Mouse (Mus musculus) erythroblast, adult 5-6 weeks (primary cell): ENCODE results near the gene Hnrnph1. TPM values are rescaled to one million over a fixed set of nuclear protein-coding genes. Genes with fewer than 3 reads are reported as not detected.

Experiments
- ATAC-seq: replicated peaks from 2 replicates; pipeline ENCODE4 v1.8.0; 2016; ENCODE audit warnings: moderate number of reproducible peaks, mild to moderate bottlenecking, moderate TSS enrichment, inconsistent platforms; ENCODE audit not compliant: poor library complexity, low FRiP score, severe bottlenecking
- total RNA-seq, 2 experiments: library from RNA; stranded (forward) in 1 of 2; stranded (reverse) in 1 of 2; fragments of 150-400 nt in 1 of 2; fragments of 200-764, 138-1000 nt in 1 of 2; gene quantifications; 2 replicates each; pipeline versions ENCODE4 v1.2.3 to v1.2.4; 2015 to 2017; ENCODE audit warnings: low replicate concordance in 2 of 2

Gene Hnrnph1
- total RNA-seq, 2 experiments from 2014 or later: 155 to 237 TPM

DNA sequence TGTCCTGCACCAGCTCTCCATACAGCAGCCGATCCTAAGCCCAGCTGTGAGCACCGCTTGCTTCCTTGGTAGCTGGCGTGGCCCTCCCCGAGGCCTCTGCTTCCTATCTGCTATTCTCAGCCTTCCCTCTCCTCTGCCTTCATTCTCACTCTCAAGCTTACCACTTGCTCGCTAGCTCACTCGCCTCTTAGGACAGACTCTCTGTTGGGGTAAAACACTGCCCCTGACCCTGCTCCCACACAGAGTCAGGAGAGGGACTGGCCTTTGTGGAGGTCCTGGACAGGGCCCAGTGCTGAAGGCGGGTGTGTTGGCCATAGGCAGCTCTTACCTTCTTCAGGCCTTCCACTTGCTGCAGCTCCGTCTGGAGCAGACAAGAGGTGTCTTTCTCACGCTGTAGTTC lies 20.5 kb downstream of the Hnrnph1 start:
- ATAC-seq: no peak

DNA sequence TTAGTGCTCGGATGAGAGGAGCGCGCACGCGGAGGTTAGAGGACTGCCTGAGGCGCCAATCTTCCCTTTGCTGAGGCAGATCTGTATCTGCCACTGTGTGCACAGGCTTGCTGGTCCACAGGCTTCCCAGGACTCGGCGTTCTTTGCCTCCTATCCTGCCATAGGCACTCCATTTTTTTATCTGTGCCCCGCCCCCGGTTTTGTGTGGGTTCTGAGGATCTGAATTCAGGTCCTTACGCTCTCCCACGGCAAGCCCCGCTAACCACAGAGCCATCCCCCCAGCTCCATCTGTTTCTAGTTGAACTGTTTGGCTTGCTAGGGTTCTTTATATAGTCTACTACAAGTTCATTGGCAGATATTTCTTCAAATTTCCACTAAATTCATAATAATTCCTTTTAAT lies 22.0 kb downstream of the Hnrnph1 start:
- ATAC-seq: no peak

DNA sequence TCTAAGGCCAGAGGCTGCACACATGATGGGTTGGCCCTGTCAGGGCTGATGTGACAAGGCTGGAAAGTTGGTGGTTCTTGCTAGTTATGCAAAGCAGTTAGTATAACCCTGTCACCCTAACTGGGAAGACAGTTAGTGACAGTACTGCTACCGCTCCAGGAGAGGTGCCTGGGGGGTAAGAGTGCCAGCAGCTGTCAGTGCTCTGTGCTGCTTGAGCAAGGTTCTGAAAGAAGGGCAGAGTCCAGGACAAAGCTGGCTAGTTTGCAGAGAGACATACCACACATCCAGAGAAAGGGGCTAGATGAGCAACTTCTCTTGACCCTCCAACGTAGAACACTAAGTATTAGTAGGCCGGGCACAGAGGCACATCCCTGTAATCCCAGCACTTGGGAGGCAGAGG lies 25.7 kb downstream of the Hnrnph1 start:
- ATAC-seq: no peak

DNA sequence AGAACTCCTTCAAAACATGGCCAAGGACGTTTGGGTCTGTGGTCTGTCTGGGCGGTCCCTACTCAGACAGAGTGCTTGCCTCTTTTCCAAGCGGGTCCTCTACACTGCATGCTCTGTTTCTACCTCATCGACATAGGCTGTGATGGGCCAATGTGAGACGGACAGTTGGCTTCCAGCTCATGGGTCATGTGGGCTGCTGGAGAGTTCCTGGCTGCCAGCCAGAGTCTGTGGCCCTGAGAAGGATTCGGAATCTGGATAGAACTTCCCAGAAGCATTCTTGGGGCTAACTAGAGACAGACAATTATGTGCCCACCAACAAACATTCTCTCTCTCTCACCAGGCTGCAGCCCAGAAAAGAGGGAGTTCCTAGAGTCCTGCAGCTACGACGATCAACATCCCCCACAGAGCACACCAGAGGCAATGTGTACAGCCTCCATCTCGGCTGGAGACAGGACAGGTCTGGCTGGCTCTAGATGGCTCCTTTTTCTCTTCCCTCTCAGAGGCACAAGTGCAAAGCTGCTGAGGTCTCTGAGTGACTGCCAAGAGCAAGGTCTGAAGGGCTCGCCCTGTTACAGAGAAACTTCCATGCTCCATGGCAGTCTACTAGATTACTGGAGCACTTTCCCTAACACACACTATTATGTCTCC lies 26.7 kb downstream of the Hnrnph1 start:
- no peak for ATAC-seq

DNA sequence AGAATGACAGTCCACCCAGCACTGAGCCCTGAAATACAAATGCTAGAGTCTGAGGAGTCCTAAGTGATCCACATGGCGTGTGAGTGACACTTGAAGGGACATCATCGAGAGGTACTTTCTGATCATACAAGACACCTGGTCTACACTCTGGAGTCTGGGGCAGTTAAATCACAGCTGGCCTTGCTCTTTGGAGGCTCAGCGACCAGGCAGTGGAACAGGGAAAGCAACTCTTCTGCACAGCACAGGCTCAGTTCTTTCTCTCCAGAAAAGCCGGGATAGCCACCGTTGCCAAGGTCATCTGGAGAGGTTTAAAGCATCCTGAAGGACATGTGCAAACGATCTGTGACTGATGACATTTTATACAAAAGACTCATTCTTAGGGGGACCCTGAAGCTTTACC lies 30.4 kb downstream of the Hnrnph1 start:
- ATAC-seq: no peak

DNA sequence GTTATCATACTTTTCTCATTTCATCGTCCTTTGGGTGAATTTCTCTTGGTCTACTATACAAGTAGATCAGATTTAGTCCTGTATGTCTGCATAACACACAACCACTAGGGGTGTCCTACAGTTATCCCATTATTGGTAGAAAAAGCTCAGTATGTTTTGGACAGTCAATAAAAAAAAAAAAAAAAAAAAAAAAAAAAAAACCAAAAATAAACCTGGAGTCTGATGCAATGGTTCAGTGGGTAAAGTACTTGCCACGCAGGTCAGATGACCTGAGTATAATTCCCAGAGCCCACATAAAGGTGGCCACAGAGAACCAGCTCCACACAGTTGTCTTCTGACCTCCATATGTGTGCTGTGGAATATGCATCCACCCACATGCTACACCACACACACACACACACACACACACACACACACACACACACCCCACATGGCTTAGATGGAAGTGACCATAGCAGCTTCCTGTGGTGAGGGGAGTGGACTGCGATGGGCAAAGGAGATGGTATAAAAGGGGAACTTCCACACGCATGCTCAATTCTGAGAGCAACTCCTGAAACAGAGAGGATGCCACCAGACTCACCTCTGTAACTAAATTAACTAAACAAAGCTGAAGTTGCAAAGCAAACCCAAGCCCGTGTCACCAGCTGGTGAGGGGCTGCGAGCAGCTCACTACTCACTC lies 38.9 kb downstream of the Hnrnph1 start:
- no peak for ATAC-seq

DNA sequence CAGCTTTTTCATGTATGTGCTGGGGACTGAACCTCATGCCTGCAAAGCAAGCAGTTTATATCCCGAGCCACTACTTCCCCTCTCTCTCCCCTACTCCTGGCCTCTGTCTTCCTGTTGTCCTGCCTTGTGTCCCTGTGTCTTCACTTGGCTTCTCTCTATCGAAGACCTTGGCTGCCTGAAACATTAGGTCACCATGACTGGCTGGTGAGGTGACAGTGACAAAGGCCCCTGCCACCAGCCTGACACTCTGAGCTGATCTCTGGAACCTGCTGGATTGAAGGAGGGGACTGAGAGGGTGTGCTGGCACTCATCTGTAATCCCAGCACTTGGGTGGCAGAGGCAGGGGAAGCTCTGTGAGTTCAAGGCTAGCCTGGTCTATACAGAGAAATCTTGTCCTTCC lies 41.1 kb downstream of the Hnrnph1 start:
- ATAC-seq: no peak

DNA sequence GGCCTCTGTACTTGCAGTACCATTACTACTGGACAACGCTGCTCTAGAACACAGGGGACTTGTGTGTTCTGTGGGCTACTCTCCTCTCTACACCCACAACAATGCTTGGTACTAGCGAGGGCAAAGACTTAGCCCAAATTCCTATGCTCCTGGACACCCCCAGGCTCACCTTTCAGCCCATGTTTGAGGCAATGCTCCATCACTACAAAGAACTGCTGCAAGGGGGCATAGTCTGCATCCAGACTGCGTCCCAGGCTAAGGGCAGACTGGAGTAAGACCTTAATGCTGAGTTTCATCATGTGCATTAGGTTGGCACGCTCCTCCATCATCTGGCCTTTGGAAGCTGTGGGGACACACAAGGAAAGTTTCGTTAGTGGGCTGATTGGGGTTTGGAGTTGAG lies 44.7 kb downstream of the Hnrnph1 start:
- ATAC-seq: no peak

DNA sequence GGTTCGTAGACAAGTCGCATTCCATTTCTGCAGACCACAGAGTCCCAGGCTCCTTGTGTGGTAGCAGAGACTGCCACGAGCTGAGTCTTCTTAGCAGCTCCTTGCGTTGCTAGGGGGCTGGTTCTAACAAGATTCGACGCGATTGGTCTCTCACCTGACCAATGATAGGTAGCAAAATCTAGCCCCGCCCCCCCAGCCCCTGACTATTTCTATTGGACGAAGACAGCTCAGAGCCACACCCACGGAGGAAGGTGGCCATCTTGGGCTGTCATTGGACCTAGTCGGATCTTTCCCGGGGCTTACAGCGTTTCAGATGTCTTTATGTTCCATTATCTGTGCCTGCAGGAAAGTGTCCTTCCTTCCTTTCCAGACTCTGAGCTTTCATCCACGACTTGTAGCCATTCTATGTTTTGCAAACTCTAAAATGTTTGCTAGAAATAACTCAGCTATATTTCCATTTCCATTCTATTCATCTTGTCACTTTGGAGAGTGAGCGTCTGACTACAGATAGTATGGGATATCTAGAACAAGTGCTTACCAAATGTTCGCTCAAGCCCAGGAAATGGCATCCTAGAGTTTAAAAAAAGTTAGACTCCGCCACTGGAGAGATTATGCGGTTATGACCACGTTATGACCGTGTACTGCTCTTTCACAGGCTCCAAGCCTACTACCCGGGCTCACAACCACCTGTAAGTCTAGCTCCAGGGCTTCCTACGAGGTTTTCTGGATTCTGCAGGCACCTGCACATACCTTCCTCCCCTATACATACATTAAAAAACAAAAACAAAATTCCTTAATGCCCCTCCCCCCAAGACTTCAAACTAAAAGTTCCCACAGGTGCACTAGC lies 45.4 kb downstream of the Hnrnph1 start:
- peak; percentile 89 for ATAC-seq

DNA sequence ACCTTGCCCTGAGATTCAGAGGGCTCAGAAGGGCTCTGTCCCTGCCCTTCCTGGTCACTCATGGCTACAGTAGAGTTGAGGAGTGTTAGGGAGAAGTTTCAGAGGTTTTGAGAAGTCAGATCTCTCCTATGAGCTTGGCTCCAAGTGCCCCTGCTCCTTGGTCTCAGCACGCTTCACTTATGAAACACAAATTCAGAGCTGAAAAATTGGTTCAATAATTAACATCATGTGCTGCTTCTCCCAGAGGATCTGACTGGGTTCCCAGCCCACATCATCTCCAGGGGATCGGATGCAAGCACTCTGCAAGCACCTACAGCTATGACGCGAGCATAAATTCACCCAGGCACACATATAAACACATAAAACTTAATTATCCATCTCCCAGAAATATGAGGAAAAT lies 49.3 kb downstream of the Hnrnph1 start:
- no peak for ATAC-seq

DNA sequence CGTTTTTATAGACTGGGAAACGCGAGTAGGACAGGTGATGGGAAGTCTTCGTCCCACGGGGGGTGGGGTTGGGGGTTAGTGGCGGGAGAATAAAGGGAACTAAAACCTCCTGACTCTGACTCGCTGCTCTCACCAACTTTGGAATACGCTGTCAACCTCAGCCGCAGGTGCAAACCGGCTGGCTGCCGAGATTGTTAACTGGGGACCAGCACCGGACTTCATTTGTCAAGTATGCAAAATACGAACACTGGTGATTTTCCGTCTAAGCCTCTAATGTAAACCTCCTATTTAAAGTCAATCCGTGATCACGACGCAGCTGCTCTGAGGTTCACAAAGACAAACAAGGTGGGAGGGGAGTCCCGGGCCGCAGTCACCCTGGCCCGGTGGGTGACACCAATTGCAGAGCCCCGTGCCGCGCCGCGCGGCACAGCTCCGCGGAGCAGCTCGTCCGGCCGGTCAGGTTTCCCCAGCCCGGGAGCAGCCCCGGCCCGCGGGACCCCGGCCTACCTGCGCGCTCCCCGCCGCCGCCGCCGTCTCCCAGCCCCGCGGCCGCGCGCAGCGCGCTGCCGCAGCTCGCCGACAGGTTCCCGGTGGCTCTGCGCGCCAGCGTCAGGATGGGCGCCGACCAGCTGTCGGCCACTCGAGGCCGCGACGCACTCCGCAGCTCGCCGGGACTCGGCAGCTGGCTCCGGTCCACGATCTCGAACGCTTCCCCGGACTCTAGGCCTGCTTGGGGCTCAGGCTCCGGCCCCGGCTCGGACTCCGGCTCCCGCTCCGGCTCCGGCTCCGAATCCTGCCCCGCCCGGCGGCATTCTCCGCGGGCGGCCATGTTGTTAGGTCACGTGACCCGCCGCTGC lies 53.7 kb downstream of the Hnrnph1 start, which contains the start of gene Rufy1:
Gene Rufy1 (minus strand): TSS at position 849 of the 857 bp plus-strand sequence.
- peak; percentile 93 for ATAC-seq

DNA sequence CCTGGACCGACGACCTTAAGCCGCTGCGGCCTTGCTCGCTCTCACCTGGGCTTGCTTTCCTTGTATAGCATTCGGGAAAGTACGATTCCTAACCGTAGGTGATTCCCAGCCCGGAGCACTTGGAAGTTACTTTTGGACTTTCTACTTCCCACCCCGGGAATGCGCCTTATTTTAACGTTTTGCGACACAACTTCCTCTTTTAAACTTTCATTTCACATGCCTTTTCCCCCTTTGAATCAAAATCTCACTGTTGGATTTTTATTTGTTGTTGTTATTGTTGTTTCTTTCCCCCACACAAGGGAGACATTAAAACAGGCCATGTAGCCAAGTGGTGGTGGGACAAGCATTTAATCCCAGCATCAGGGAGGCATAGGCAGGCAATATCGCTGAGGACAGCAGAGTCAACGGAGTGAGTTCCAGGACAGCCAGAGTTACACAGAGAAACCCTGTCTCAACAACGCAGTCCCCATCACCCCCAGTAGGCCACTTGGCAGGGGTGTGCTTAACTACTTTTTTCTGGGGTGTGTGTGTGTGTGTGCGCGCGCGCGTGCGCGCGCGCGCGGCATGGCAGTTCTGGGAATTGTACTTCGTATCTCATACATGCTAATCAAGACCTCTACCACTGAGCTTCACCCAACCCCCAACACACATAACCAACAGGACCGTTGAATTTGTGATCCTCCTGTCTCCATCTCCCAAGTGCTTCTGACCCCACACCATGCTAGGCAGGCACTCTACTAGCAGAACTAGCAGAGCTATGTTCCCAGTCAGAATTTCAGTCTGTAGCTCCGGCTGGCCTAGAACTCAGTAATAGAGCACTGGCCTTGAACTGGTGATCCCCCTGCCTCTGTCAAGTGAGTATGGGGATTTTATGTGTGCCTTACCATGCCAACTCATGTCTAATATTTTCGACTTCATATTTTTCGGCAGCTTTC lies 54.6 kb downstream of the Hnrnph1 start:
- peak; percentile 36 for ATAC-seq

DNA sequence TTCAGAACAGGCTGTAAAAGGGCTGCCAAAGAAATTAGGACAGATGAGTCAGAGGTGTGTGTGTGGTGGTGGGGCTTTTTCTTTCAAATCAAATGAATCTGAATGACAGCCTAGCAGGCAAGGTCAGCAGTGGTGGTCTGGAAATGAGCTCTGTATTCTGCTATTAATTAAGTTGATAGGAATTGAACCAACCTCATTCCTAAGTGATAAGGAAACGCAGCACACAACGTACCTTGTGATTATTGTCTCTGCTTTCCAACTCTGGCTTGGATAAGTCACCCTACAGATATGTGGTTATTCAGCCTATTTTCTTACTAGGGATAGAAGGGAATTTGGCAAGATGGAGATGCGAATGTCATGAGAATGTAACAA lies 55.3 kb downstream of the Hnrnph1 start:
- ATAC-seq: no peak

DNA sequence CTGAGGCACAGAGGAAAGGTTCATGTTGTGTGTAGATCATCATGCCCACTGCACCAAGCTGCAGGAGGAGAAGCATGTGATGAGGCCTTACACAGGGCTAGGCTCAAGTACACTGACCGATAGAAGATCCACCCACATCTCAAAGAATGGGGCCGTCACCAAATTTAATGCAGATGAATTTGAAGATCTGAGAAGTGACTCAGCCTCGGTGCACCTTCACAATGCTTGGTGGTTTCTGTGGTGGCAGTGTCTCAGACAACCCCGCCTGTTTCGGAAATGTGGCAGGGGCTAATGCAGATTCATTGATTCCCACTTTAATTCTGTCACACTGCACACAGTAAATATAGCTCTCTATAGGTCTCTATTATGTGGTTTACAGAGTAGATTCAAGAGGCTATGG lies 56.1 kb downstream of the Hnrnph1 start:
- no peak for ATAC-seq

Other genes starting within 250 kb of the Hnrnph1 start
- 6.1 and 12.5 TPM in 2 replicates for gene Tbc1d9b, start 245.6 kb upstream of the Hnrnph1 start, total RNA-seq (2015; ENCODE audit: low replicate concordance)
- gene Tbc1d9b, start 245.6 kb upstream of the Hnrnph1 start, total RNA-seq (2017; ENCODE audit: low replicate concordance): 15.9 and 30.5 TPM in 2 replicates
- gene Mrnip, start 202.5 kb upstream of the Hnrnph1 start, total RNA-seq (2015; ENCODE audit: low replicate concordance): 6.7 and 9.8 TPM in 2 replicates
- 2.8 and 4.0 TPM in 2 replicates for gene Mrnip, start 202.5 kb upstream of the Hnrnph1 start, total RNA-seq (2017; ENCODE audit: low replicate concordance)
- gene Sqstm1, start 166.2 kb upstream of the Hnrnph1 start, total RNA-seq (2015; ENCODE audit: low replicate concordance): 101 and 109 TPM in 2 replicates
- gene Sqstm1, start 166.2 kb upstream of the Hnrnph1 start, total RNA-seq (2017; ENCODE audit: low replicate concordance): 596 and 621 TPM in 2 replicates
- 7.1 and 7.7 TPM in 2 replicates for gene Mgat4b, start 166.1 kb upstream of the Hnrnph1 start, total RNA-seq (2015; ENCODE audit: low replicate concordance)
- gene Mgat4b, start 166.1 kb upstream of the Hnrnph1 start, total RNA-seq (2017; ENCODE audit: low replicate concordance): 5.1 and 10.0 TPM in 2 replicates
- not detected in 2 replicates for gene Ltc4s, start 138.4 kb upstream of the Hnrnph1 start, total RNA-seq (2015; ENCODE audit: low replicate concordance)
- 2.2 TPM in 1 of 2 replicates, not detected in the other for gene Ltc4s, start 138.4 kb upstream of the Hnrnph1 start, total RNA-seq (2017; ENCODE audit: low replicate concordance)
- 15.2 and 15.7 TPM in 2 replicates for gene Maml1, start 84.7 kb upstream of the Hnrnph1 start, total RNA-seq (2015; ENCODE audit: low replicate concordance)
- 7.2 and 10.0 TPM in 2 replicates for gene Maml1, start 84.7 kb upstream of the Hnrnph1 start, total RNA-seq (2017; ENCODE audit: low replicate concordance)
- 98.6 and 101 TPM in 2 replicates for gene Canx, start 51.3 kb upstream of the Hnrnph1 start, total RNA-seq (2015; ENCODE audit: low replicate concordance)
- 226 and 340 TPM in 2 replicates for gene Canx, start 51.3 kb upstream of the Hnrnph1 start, total RNA-seq (2017; ENCODE audit: low replicate concordance)
- not detected in 2 replicates for gene Cby3, start 22.5 kb upstream of the Hnrnph1 start, total RNA-seq (2015; ENCODE audit: low replicate concordance)
- gene Cby3, start 22.5 kb upstream of the Hnrnph1 start, total RNA-seq (2017; ENCODE audit: low replicate concordance): not detected in 2 replicates
- 7.3 and 8.6 TPM in 2 replicates for gene Rufy1, start 54.1 kb downstream of the Hnrnph1 start, total RNA-seq (2015; ENCODE audit: low replicate concordance)
- gene Rufy1, start 54.1 kb downstream of the Hnrnph1 start, total RNA-seq (2017; ENCODE audit: low replicate concordance): 7.6 and 7.7 TPM in 2 replicates
- not detected in 2 replicates for gene Adamts2, start 225.1 kb downstream of the Hnrnph1 start, total RNA-seq (2015; ENCODE audit: low replicate concordance)
- 0.09 and 0.28 TPM in 2 replicates for gene Adamts2, start 225.1 kb downstream of the Hnrnph1 start, total RNA-seq (2017; ENCODE audit: low replicate concordance)